Mouse (Mus musculus) lung, postnatal 25 days (tissue): ENCODE results near the gene Pdlim5.
"Not testable (repeated sequence)": the region's sequence is repeated elsewhere in the genome, so short reads cannot be mapped to it uniquely, and the experiment has no call there.

Source experiments
- DNase-seq: peaks from one replicate; pipeline ENCODE4 v3.0.0; 2022; ENCODE audit warnings: low spot score

The Pdlim5 gene

DNA sequence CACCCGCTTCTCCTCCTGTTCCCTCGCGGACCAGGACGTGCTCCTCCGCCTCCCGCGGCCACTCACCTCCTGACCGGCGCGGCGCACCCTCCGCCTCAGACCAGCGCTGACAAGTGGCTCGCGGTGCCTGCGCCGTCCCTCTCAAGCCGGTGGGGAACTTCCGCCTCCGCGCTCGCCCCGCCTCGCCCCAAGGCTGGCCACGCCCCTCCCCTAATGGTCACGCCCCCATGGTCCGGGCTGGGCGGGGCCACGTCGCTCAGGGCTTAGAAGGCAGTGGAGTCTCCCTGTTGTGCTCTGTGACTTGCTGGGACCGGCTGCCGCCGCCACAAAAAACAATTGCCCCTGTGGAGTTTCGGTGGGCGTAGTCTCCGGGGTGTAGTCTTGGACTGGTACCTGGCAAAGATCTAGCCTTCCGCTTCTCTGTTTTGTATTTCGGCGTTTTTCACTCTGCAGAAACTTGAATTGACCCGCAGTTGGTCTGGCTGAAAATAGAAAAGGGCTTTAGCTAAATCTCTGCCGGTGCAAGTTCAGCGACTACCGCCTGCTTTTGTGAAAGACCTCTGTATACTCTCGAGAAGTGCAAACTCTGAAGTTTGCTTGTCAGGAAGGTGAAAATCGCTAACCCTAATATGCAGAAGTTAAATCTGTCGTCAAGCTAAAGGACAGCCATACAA lies at the start of gene Pdlim5:
TSS of gene Pdlim5 (minus strand) at position 177 of the 674 bp plus-strand sequence.
- DNase-seq: peak; percentile 94

DNA sequence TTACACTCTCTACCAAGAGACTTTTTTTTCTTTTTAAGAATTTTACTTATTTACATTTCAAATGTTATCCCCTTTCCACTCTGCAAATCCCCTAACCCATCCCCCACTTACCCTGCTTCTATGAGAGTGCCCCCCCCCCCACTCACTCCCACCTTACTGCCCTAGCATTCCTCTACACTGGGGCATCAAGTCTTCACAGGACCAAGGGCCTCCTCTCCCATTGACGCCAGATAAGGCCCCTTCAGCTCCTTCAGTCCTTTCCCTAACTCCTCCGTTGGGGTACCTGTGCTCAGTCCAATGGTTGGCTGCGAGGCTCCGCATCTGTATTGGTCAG lies 48.2 kb upstream of the Pdlim5 start:
- no peak for DNase-seq

DNA sequence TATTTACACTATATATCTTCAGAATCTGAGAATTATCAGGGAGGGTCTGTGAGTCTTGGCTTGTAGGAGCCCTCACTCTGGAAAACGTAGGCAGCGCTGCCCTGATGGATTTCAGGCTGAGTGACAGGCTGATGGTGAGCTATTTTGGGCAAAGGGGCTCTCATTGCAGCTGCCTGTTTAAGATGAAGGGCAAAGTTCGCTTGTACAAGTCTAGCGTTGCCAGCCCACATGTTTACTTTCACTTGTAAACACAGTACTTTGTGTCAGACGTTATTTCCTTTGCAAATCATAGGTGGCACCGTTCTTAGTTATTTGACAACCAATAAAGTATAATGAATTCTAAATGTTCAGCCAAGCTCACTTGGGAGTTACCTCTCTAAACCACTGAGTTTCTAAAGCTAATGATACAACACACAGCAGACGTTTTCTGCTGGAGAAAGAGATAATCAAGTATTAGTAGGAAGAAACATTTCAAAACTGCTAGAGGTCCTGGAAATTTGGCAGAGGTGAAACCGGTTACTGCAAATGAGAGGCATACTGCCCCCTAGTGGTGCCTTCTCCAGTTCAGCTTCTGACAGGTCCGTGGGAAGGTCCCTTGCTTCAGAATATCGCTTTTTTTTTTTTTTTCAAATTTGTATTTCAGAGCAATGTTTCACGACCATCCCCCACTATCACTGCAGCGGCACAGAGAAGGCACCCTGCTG lies 47.7 kb upstream of the Pdlim5 start:
- DNase-seq: peak; percentile 92

DNA sequence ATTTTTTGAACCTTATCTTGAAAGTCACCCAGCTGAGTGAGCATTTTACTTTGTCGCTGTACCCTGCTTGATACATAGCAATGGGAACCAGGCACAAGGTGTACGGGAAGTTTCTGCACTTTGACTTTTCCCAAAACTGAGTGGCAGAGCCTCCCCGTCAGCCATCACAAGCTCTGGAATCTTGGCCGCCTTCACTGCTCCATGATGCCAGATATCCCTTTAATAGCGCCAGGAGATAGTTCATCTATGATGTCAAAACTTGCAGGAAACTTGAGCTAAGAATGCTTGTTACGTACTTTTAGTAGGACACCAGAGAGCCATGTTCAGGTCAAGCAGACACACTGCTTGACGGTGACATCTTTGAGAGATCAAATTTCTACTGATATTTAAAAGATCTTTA lies 46.7 kb upstream of the Pdlim5 start:
- no peak for DNase-seq

DNA sequence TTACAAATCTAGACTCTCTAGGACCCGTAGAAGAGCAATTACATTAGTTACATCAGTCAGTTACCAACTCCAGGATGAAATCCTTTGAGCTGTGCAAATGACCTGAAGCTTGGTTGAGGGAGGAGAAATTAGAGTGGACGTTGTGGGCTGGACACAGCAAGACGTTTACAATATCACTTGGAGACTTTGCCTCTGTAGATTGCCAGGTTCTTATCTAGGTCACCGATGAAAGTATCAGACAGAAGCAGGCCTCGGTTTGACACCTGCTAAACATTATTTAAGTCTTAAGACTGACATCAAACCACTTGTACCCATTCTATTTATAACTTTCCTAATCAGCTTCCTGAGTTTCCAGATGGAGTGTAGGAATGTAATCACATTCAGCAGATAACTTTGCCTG lies 45.6 kb upstream of the Pdlim5 start:
- DNase-seq: no peak

DNA sequence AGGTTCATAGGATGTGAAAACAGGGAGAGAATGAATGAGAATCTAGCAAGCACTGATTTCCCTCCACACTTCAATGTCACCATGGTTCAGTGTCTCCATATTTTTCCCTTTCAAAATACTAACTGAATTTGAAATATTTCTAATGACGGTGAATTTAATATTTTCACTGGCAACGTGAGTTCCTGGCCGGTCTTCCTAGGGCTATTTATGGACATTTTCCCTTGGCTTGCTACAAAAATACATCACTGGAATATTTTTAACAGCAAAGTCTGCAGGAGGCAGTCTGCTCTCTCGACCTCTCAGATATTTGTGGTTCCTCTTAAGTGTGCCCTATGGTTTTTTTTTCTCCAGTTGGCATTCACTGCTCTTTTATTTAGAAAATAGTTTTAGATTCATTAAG lies 44.7 kb upstream of the Pdlim5 start:
- DNase-seq: no peak

DNA sequence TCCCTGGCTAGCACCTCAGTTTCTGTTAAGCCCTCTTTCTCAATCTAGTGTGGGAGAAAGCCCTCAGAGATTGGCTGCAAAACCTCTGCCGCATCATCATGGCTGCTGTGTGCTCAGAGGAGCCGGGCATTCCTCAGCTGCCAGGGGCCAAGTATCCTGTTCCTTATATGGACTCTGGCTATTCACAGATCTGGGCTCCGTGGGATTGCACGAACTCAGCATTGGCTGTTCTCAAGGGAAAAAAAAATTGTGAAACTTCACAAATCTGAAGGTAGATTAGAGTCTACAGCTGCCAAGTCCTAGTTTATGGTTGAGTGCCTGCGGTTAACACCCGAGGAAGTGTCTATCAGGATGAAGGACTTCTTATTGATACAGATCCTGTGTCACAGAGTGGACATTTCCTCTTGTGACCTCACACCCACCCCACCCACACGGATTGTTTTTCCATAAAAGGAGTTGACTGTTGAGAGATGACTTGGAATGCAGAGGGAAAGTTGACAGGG lies 44.1 kb upstream of the Pdlim5 start:
- DNase-seq: peak; percentile 75

DNA sequence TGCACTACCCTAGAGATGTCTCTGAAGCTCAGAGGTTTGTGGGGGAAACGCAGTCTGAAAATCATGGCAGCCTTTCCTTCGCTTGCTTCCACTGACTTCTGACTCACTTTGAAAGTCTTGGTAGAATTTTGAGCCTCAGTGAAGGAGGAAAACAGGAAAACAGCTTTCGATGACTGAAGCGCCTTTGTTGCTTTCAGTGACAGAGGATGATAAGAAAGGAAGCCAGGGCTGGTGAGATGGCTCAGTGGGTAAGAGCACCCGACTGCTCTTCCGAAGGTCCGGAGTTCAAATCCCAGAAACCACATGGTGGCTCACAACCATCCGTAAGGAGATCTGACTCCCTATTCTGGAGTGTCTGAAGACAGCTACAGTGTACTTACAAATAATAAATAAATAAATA lies 43.1 kb upstream of the Pdlim5 start:
- DNase-seq: not testable (repeated sequence)

DNA sequence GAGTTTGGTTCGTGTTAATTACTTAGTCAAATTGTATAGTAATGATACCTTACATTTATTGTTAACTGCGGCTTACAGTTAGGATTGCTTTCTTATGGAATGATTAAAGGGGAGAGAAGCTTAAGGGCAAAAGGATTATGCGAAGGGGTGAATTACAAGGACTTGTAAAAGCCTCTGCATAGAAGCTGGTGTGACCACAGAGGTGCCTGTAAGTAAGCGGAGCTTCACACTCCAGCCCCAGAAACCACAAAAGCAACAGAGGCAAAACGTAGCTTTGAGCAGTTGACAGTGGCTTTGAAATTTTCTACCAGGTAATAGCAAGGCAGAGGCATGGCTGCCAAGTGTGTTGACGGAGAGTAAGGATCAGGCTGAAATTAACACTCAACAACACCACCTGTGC lies 41.3 kb upstream of the Pdlim5 start:
- DNase-seq: no peak

DNA sequence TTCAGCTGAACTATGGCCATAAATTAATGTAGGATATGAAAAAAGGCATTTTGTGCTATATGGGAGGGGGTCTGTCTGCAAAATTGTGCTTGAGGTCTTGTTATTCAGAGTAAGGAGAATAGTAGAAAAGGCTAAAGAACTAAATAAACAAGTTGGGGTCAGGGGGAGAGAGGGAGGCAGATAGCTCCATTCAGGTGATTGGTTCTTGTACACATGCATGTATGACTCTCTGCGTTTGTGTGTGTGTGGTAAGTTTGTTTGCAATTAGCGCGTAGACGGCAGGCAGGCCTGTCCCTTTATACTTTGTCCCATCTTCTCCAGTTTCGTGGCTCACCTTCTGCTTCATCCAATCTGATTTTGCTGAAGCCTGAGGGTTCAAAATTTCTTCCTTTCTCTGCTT lies 40.7 kb upstream of the Pdlim5 start:
- no peak for DNase-seq

DNA sequence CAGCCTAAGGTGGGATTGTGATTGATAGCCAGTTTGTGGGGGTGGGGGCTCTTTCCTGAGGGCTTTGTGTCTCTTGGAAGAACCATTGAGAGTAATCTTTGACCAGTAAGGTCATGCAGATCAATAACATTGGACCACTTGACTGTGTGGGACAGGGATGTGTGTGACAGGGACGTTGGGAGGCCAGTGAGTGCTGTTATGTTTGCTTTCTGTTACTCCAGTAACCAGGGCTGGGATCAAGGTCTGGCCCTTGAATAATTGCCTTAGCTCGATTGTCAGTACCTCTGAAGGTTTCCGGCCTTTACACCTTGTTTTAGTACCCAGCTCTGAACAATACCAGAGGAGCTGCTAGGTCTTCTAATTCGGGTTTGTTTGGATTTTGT lies 39.3 kb upstream of the Pdlim5 start:
- no peak for DNase-seq

DNA sequence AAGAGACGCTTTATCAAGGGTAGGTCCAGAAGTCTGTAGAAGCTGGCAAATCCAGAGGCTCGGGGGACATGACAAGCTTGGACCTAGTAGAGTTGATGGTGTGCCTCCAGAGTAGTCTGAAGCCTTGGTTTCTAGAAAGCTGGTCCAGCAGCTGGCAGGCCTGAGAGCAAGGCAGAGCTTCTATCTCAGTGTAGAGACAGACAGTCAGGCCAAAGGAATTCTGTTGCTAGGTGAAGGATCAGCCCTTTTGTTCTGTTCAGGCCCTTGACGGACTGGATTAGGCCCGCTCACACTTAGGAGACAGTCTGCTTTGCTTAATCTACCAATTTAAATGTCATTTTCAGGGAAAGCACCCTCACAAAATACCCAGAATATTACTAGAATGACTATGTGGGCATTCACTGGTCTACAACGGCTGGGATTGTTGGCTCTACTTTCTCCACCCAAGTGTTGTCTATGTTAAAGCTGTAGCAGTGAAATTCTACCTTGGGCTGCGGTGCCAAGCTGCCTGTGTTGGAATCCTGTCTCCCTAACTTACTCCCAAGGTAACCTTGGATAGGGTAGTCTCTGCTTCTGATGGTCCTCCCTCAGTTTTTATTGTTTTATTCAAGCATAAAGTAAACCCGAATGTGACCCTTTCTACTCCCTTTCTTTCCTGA lies 38.8 kb upstream of the Pdlim5 start:
- DNase-seq: no peak

DNA sequence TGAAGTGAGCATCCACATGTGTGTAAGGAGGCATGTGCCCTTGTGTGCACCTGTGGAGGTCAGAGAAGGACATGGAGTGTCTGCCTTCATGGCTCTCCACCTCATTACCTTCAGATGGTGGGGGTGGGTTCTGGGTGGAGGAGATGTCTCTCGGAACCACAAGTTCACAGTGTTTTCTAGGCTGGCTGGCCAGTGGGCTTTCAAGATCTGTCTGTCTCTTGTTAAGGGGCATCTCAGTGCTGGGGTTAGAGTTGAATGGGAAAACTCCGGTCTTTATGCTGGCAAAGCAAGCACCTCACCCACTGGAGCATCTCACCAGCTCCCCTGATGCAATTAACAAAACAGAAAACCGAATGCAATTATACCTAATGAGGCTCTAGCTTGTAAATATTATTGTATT lies 36.0 kb upstream of the Pdlim5 start:
- DNase-seq: no peak

DNA sequence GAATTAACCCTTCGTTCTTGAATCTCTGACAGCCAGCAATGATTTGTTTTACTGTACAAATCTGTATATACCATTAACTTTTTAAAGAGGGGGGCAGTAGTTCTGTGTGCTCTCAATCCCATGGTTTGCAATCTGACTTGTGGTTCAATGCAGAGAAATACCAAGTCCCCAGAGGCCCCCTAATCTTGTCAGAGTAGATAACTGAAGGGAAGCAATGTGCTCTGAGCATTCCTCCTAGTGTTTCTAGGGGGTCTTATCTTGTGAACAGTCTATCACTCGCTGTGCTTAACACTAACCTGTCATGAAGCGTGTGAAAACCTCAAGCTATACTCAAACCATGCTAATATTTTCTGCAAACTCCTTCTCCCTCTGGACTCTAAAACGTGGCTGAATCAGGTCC lies 34.6 kb upstream of the Pdlim5 start:
- no peak for DNase-seq

DNA sequence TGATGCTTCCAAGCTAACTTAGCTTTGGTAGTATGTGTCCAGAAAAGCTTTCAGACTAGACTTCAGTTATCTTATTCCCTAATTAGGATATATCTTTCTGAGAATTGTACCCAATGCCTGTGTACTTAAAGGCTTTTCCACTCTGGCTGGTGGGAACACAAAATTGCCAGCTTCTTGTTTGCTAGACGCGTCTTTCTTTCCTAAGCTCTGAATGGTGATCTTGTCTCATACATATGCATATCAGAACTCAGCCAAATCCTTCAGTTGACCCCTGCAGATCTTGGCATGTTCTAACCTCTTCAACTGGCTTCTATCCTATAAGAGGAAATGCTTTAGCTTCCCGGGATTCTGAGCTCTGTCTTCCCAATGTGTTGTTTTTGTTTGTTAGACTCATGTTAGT lies 31.3 kb upstream of the Pdlim5 start:
- DNase-seq: no peak

DNA sequence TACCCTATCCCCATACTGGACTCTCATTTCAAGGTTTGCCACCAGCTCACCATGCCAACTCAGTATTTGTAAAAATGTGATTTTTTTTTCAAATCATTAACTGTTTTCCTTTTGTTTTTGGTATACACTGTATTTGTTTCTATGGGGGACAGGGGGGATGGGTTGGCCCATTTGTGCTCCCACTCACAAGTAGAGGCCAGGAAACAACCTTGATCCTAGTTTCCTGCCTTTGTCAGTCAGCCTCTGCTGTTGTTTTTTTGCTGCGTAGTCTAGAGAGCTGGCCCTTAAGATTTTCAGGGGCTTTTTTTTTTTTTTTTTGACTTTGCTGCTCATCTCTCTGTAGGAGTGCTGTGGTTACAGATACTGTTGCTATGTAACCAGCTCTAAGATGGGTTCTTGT lies 28.6 kb upstream of the Pdlim5 start:
- DNase-seq: no peak

DNA sequence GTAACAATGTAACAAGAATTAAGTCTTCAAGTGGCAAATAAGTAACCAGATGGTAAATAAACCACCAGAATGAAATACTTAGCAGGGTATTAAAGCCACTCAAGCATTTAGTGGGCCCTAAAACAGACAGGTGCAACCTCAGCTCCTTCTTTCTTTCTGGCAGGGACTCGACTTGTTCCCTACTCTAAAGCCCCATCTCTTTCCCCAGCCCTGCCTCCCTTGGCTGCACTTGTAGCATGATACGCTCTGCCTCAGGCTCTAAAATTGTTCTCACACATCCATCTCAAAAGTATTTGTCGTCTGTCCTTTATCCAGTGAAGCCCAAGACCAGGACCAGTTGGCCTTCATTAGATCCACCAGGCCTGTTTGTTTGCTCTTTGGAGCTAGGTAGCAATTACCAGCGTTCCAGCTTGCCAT lies 28.0 kb upstream of the Pdlim5 start:
- DNase-seq: no peak

DNA sequence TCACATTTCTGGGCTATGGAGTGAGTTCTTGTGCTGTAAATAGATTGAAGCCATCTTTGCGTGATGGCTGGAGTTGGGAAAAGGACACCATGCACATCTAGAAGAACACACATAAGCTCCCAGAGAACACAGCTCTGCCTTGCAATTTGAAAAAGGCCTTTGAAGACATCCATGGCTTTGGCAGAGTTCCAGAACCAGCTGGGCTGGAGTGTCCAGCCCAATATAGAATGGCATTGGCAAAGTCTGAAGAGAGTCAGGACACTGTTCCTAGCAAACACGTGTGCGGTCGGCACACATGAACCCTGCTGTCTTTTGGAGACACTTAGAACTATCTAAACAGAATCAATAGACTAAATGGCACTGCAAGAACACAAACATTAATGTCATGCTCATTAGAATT lies 26.7 kb upstream of the Pdlim5 start:
- DNase-seq: no peak

DNA sequence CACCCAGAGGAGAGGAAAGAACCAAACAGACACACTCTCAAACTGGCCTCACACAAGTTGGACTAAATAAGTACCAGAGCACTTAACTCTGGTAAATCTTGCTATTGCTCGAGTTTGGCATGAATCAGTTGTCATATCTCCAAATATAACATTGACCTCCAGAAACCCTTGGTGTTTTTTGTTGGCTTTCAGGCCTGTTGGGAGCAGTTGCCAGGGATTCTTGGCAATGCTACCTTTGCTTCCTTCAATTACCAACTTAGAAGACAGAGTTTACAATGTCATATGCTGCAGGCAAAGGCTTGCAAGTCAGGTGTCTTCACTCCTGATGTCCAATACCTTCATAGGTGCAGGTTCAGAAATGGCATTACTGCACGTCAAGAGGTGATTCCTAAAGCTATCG lies 26.0 kb upstream of the Pdlim5 start:
- no peak for DNase-seq

DNA sequence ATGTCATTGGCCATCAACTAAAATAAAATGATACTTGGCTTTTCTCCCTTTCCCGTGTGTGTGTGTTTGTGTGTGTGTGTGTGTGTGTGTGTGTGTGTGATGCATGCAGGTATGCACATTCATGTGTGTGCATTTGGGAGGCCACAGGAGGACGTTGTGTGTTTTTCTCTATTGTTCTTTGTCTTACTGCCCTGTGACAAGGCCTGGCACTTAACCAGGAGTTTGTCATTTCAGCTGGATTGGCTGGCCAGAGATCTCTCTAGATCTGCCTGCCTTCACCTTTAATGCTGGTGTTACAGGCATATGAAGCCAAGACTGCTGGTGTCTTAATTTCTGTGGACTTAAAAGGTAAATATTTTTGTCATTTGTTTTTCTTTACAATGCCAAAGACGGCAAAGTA lies 22.5 kb upstream of the Pdlim5 start:
- no peak for DNase-seq

DNA sequence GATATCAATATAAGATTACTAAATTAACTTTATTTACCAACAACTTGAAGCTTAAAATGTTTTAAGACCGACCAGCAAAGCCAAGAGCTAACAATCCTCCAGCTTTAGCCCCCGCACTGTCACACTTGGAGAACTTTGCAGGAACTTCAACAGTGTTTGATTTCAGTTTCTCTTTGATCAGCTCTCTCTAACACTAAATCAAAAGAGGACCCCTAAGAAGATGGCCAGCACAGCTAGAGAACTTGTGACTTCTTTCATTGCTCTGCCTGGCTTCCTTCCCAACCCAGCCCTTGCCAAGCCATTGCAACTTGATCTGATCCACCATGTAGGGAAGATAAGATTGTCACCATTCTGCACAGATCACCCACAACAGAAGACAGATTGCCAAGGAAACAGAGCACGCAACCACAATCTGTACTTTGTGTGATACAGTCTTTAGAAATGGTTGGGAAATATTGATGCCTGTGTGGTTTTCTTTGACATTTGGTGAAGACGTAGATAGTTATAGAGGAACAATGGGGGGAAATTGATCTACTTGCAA lies 17.9 kb upstream of the Pdlim5 start:
- DNase-seq: no peak

DNA sequence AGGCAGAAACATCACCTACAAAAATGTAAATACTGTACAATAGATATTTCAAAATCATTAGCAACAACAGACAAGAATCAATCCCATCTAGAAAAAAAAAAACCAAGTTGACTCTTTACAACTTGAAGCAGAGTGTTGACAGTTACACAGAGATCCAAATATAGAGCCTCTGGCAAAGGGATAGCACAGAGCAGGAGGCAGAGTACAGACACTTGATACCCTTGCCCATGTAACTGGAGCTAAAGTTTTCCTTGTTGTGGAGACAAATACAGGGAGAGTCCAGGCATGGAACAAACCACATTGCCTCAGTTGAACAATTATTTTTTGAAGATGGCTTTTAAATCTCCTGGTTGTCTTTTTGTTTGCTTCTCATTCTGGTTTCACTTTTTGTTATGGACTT lies 15.4 kb upstream of the Pdlim5 start:
- DNase-seq: no peak

DNA sequence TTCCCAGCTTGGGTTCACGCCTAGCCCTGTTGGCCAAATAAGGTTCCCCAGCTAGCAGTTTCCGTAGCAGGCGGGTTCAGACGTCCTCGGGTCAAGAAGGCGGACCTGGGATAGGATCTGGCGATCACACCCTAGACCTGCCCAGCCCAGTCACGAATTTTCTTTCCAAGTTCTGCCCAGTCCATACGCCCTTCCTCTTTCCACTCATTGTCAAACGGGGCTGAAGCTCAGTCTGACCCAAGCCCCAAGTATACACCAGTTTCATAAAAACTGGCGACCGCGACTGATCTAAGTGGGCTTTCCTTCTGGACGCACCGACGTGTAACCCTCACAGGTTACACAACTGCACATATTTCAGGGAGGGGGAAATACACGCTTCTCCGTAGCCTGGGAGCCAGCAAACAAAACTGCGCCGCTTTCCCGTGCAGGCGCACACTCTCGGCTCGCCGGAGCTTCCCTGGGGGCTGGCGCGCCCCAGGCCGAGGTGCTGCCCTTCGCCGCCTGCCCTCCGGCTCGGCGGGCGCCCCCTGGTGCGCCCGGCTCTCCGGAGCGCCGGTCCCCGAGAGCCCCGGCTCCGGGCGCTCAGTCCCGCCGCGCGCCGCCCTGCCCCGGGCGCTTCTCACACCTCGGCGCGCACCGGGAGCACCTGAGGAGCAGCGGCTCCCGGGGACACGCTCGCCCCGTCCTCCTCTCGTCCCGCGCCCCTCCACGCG lies 544 bp downstream of the Pdlim5 start:
- DNase-seq: peak; percentile 91
